Mouse (Mus musculus): ENCODE data around the gene Mgat4e.

The Mgat4e gene

GRCm38 (mm10) chr1:134549632-134550132 is at the start of gene Mgat4e:
Gene Mgat4e, minus strand, starts transcription at chr1:134549682.
- DNase-seq (ENCODE audit: low spot score in 2 of 2) = no peak

GRCm38 (mm10) chr1:134597339-134598054 is 48.0 kb upstream of the Mgat4e start:
- no peak for DNase-seq (ENCODE audit: low spot score in 2 of 2)

GRCm38 (mm10) chr1:134591773-134592172 is 42.3 kb upstream of the Mgat4e start:
- no peak for DNase-seq (ENCODE audit: low spot score in 2 of 2)

GRCm38 (mm10) chr1:134589676-134590075 is 40.2 kb upstream of the Mgat4e start:
- DNase-seq (ENCODE audit: low spot score in 2 of 2) = no peak

- no peak for DNase-seq (ENCODE audit: low spot score in 2 of 2)
Measured at GRCm38 (mm10) chr1:134583560-134583959, 34.1 kb upstream of the Mgat4e start.

GRCm38 (mm10) chr1:134580796-134581195 is 31.3 kb upstream of the Mgat4e start:
- DNase-seq (ENCODE audit: low spot score in 2 of 2) = no peak

GRCm38 (mm10) chr1:134577384-134578120 is 28.1 kb upstream of the Mgat4e start:
- DNase-seq (ENCODE audit: low spot score in 2 of 2) = no peak

GRCm38 (mm10) chr1:134573932-134574315 is 24.4 kb upstream of the Mgat4e start:
- DNase-seq (ENCODE audit: low spot score in 2 of 2) = no peak

- no peak for DNase-seq (ENCODE audit: low spot score in 2 of 2)
Measured at GRCm38 (mm10) chr1:134573300-134573931, 23.9 kb upstream of the Mgat4e start.

- no peak for DNase-seq (ENCODE audit: low spot score in 2 of 2)
Measured at GRCm38 (mm10) chr1:134570631-134571030, 21.1 kb upstream of the Mgat4e start.

GRCm38 (mm10) chr1:134570171-134570570 is 20.7 kb upstream of the Mgat4e start:
- no peak for DNase-seq (ENCODE audit: low spot score in 2 of 2)

GRCm38 (mm10) chr1:134567511-134567910 is 18.0 kb upstream of the Mgat4e start:
- DNase-seq (ENCODE audit: low spot score in 2 of 2) = no peak

GRCm38 (mm10) chr1:134563726-134564125 is 14.2 kb upstream of the Mgat4e start:
- DNase-seq (ENCODE audit: low spot score in 2 of 2) = no peak

- DNase-seq (ENCODE audit: low spot score in 2 of 2) = no peak
Measured at GRCm38 (mm10) chr1:134562457-134562856, 13.0 kb upstream of the Mgat4e start.

GRCm38 (mm10) chr1:134561770-134562143 is 12.3 kb upstream of the Mgat4e start:
- no peak for DNase-seq (ENCODE audit: low spot score in 2 of 2)

- DNase-seq (ENCODE audit: low spot score in 2 of 2) = peak; percentile 6 to 21
Measured at GRCm38 (mm10) chr1:134560801-134561769, 11.6 kb upstream of the Mgat4e start.

GRCm38 (mm10) chr1:134560396-134560795 is 10.9 kb upstream of the Mgat4e start:
- DNase-seq (ENCODE audit: low spot score in 2 of 2) = no peak

- DNase-seq (ENCODE audit: low spot score in 2 of 2) = peak; percentile 83 to 85
Measured at GRCm38 (mm10) chr1:134559976-134560375, 10.5 kb upstream of the Mgat4e start, which contains the start of gene Kdm5b. Gene Kdm5b, plus strand, starts transcription at chr1:134560171.

- DNase-seq (ENCODE audit: low spot score in 2 of 2) = no peak
Measured at GRCm38 (mm10) chr1:134559226-134559625, 9.7 kb upstream of the Mgat4e start.

GRCm38 (mm10) chr1:134558511-134558910 is 9.0 kb upstream of the Mgat4e start:
- no peak for DNase-seq (ENCODE audit: low spot score in 2 of 2)

- DNase-seq (ENCODE audit: low spot score in 2 of 2) = peak; percentile 96 to 97
Measured at GRCm38 (mm10) chr1:134556671-134557218, 7.3 kb upstream of the Mgat4e start.
